Mouse (Mus musculus) lung, postnatal 0 days (tissue): ENCODE results near the gene Ube2o. TPM values are rescaled to one million over a fixed set of nuclear protein-coding genes. Genes with fewer than 3 reads are reported as not detected.

ENCODE experiments used
- ATAC-seq: fragments of 200-750 bp; cut with Nextera tagmentation; 2 replicates; pipeline ENCODE4 v1.8.0; 2017; ENCODE audit warnings: moderate library complexity
- DNase-seq: peaks from one replicate; pipeline ENCODE4 v3.0.0-alpha.2; 2016; ENCODE audit warnings: low spot score
- H3K27ac ChIP-seq: fragments of 300-500 bp; sonication (generic); 2 replicates; pipeline ENCODE4 v1.5.1; 2014; ENCODE audit warnings: antibody characterized with exemption, mild to moderate bottlenecking, low read length, mixed read lengths
- H3K27me3 ChIP-seq: fragments of 300-500 bp; sonication (generic); replicated peaks from 2 replicates; pipeline ENCODE4 v1.6.1; 2014; ENCODE audit warnings: low read length, mixed read lengths; ENCODE audit not compliant: insufficient read depth
- H3K36me3 ChIP-seq: fragments of 300-500 bp; sonication (generic); 2 replicates; pipeline ENCODE4 v1.6.1; 2014; ENCODE audit warnings: low read length, mixed read lengths; ENCODE audit not compliant: insufficient read depth
- H3K4me1 ChIP-seq: fragments of 300-500 bp; sonication (generic); 2 replicates; pipeline ENCODE4 v1.6.1; 2014; ENCODE audit warnings: antibody characterized with exemption, low read depth, low read length, mixed read lengths; ENCODE audit not compliant: insufficient read depth
- H3K4me2 ChIP-seq: fragments of 300-500 bp; sonication (generic); replicated peaks from 2 replicates; pipeline ENCODE4 v1.6.1; 2014; ENCODE audit warnings: low read depth, mild to moderate bottlenecking, low read length, moderate library complexity, mixed read lengths
- H3K4me3 ChIP-seq: fragments of 300-500 bp; sonication (generic); 2 replicates; pipeline ENCODE4 v1.5.1; 2014; ENCODE audit warnings: low read depth, low read length
- H3K9ac ChIP-seq: fragments of 300-500 bp; sonication (generic); replicated peaks from 2 replicates; pipeline ENCODE4 v1.6.1; 2014; ENCODE audit warnings: low read depth, mild to moderate bottlenecking
- H3K9me3 ChIP-seq: fragments of 300-500 bp; sonication (generic); 2 replicates; pipeline ENCODE4 v1.6.1; 2016; ENCODE audit warnings: low read length, mixed read lengths
- CTCF ChIP-seq: IDR thresholded peaks from 2 replicates; pipeline ENCODE4 v1.5.1; 2016; ENCODE audit warnings: antibody characterized with exemption, mild to moderate bottlenecking
- EP300 ChIP-seq: IDR thresholded peaks from 2 replicates; pipeline ENCODE4 v1.6.1; 2016; ENCODE audit warnings: antibody characterized with exemption, mild to moderate bottlenecking, control low read depth
- WGBS: fragments of 180-500 bp; shearing (Covaris S2); extraction: QIAGEN DNeasy Blood & Tissue Kit; methylation state at CpG from one replicate; pipeline ENCODE4 v1.1.7; 2014; 5-methylcytosine and 5-hydroxymethylcytosine counted together
- polyA plus RNA-seq: library from polyadenylated mRNA; unstranded; fragments of >200 nt; fragmentation: Nextera tagmentation; extraction: Ambion mirVana; gene quantifications from 2 replicates; pipeline ENCODE4 v1.2.1, GENCODE M21; 2015

Ube2o gene
- polyA plus RNA-seq, 1 experiment from 2014 or later = 9.1 TPM

GRCm38 (mm10) chr11:116550748-116551147 is 30.5 kb downstream of the Ube2o start:
- DNase-seq (peak; percentile 31), ATAC-seq (peak; percentile 61)
- 27% methylated on average over 7 of the region's 7 CpGs for WGBS
- TF ChIP-seq CTCF = no peak
- 0 out of 2 replicates have a peak, but pooled peaks have one; percentile 24 for TF ChIP-seq EP300
- peak overlapping the region; percentile 69 for H3K27ac ChIP-seq
- H3K27me3 ChIP-seq = no peaks in the 10 kb centered on the region
- no peaks in the 10 kb centered on the region for H3K9me3 ChIP-seq
- peaks cover 8% of the 10 kb centered on the region for H3K36me3 ChIP-seq
- no peak overlapping the region for H3K4me2 ChIP-seq
- H3K4me1 ChIP-seq = peaks cover 26% of the 10 kb centered on the region
- H3K9ac ChIP-seq = no peak overlapping the region
- H3K4me3 ChIP-seq = no peak overlapping the region

- Histone ChIP-seq H3K4me2 (no peak overlapping the region), H3K27me3 (no peaks in the 10 kb centered on the region), H3K4me1 (peaks cover 26% of the 10 kb centered on the region), H3K4me3 (no peak overlapping the region), H3K9me3 (no peaks in the 10 kb centered on the region), H3K36me3 (peaks cover 19% of the 10 kb centered on the region), H3K27ac (no peak overlapping the region), H3K9ac (no peak overlapping the region)
- DNase-seq (no peak), ATAC-seq (peak; percentile 56)
- 75% methylated on average over 11 of the region's 11 CpGs for whole genome bisulfite sequencing
- TF ChIP-seq EP300 = no peak
- TF ChIP-seq CTCF = no peak
Measured at GRCm38 (mm10) chr11:116549273-116550038, 31.8 kb downstream of the Ube2o start.

DNA sequence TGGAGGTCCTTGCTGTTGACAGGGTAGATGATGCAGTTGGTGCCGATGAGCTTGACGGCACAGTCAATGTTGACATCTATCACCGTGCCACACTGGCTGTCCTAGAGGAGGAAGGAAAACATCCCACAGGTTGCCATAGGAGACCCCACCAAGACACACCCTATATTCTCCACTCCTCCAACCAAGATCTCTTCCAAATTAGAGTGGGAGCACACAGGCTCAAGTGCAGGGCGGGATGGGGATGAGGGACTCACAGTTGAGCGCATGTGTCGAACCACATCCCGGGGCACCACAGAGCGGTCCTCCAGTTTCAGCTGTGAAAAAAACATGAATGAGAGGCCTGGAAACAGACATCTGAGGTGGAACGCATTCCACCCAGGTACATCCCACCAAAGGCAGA is 32.5 kb downstream of the Ube2o start:
- no peak for DNase-seq
- no peak for TF ChIP-seq CTCF
- TF ChIP-seq EP300 = no peak
- 94% methylated on average over 9 of the region's 9 CpGs for WGBS
- Histone ChIP-seq H3K27me3 (no peaks in the 10 kb centered on the region), H3K9ac (no peak overlapping the region), H3K9me3 (no peaks in the 10 kb centered on the region), H3K4me2 (no peak overlapping the region), H3K4me1 (peaks cover 26% of the 10 kb centered on the region), H3K36me3 (peaks cover 20% of the 10 kb centered on the region), H3K27ac (no peak overlapping the region), H3K4me3 (no peak overlapping the region)
- ATAC-seq = no peak

- ATAC-seq (no peak), DNase-seq (no peak)
- H3K4me1 ChIP-seq = peaks cover 26% of the 10 kb centered on the region
- H3K27me3 ChIP-seq = no peaks in the 10 kb centered on the region
- H3K27ac ChIP-seq = no peak overlapping the region
- H3K36me3 ChIP-seq = peaks cover 30% of the 10 kb centered on the region
- WGBS = 78% methylated on average over 17 of the region's 17 CpGs
- H3K4me2 ChIP-seq = no peak overlapping the region
- no peaks in the 10 kb centered on the region for H3K9me3 ChIP-seq
- no peak for TF ChIP-seq EP300
- no peak for TF ChIP-seq CTCF
- no peak overlapping the region for H3K4me3 ChIP-seq
- H3K9ac ChIP-seq = no peak overlapping the region
Measured at GRCm38 (mm10) chr11:116547296-116548060, 33.8 kb downstream of the Ube2o start.

GRCm38 (mm10) chr11:116543110-116543509 is 38.1 kb downstream of the Ube2o start:
- Histone ChIP-seq H3K9ac (no peak overlapping the region), H3K4me2 (no peak overlapping the region), H3K9me3 (no peaks in the 10 kb centered on the region), H3K27ac (no peak overlapping the region), H3K4me3 (no peak overlapping the region), H3K4me1 (no peaks in the 10 kb centered on the region), H3K36me3 (peaks cover 59% of the 10 kb centered on the region), H3K27me3 (no peaks in the 10 kb centered on the region)
- ATAC-seq = peak; percentile 27; the same call in 1 of the 2 replicates
- DNase-seq = peak; percentile 48
- 84% methylated on average over 4 of the region's 4 CpGs for WGBS
- TF ChIP-seq CTCF (peak; percentile 90), EP300 (no peak)

DNA sequence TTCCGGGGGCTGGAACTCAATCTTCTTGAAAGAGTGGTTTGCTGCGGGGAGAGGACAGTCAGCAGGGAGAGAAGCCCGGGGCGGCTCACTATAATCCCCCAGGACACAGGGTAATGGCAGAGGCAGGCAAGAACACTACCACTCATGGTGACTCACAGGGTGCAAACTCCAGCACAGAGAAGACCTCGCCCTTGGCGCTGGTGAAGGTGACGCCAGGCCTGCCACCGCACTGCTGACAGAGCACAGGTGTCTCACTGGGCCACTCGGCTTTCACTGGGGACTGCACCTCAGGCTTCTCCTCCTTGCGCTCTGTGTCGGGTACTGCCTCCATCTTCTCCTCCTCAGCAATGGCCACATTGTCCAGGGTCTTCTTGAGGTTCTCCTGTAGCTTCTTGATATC is 40.1 kb downstream of the Ube2o start:
- Histone ChIP-seq H3K4me2 (no peak overlapping the region), H3K9ac (no peak overlapping the region), H3K9me3 (no peaks in the 10 kb centered on the region), H3K4me1 (no peaks in the 10 kb centered on the region), H3K36me3 (peaks cover 59% of the 10 kb centered on the region), H3K27me3 (no peaks in the 10 kb centered on the region), H3K4me3 (no peak overlapping the region), H3K27ac (no peak overlapping the region)
- ATAC-seq (no peak), DNase-seq (no peak)
- TF ChIP-seq CTCF (no peak), EP300 (no peak)
- 92% methylated on average over 11 of the region's 11 CpGs for WGBS
